Mouse (Mus musculus): ENCODE measurements around the gene Psma6. TPM values are rescaled to one million over a fixed set of nuclear protein-coding genes. Genes with fewer than 3 reads are reported as not detected.

Gene Psma6
- polyA plus RNA-seq, 1 experiment, result 312 TPM

DNA sequence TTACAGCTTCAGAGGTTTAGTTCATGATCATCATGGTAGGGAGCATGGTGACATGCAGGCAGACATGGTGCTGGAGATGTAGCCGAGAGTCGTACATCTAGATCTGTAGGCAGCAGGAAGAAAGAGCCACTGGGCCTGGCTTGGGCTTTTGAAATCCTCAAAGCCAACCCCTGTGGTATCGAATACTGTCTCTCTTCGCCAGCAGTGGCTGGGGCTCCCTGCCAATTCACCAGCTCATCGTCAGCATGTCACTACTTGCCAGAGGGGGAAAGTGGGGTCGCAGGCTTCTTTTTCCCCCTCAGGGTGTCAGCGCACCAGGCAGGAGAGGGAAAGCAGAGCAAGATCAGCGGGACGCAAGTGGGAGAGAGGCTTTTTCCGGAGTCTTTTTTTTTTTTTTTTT, 71.2 kb downstream of the Psma6 start:
- no peak for TF ChIP-seq CEBPB (IDR thresholded peaks at IDR 0.05; ENCODE audit: low read depth)
- TF ChIP-seq MYOD1 (IDR thresholded peaks at IDR 0.05; ENCODE audit: control insufficient read depth, insufficient read length, low read depth), result no peak
- TF ChIP-seq USF1 (IDR thresholded peaks at IDR 0.05; ENCODE audit: low read depth), result no peak
- TF ChIP-seq FOSL1 (IDR thresholded peaks at IDR 0.05; ENCODE audit: insufficient read depth, low read length, poor library complexity, severe bottlenecking), result no peak
- TF ChIP-seq MYOG (IDR thresholded peaks at IDR 0.05; ENCODE audit: control insufficient read depth, extremely low read depth, insufficient read length), result no peak
- TF ChIP-seq MAX (IDR thresholded peaks at IDR 0.05), result no peak
- no peak for TF ChIP-seq CTCF (IDR thresholded peaks at IDR 0.05; ENCODE audit: control insufficient read depth, insufficient read depth, insufficient read length)
- Histone ChIP-seq H3ac (ENCODE audit: control insufficient read depth, insufficient read length, low read depth) (no peak overlapping the region), H3K79me2 (ENCODE audit: control insufficient read depth, insufficient read depth) (no peaks in the 10 kb centered on the region), H3K79me3 (ENCODE audit: low read depth) (no peaks in the 10 kb centered on the region), H3K27me3 (ENCODE audit: control insufficient read depth, insufficient read depth, insufficient read length) (no peaks in the 10 kb centered on the region), H3K4me3 (ENCODE audit: insufficient read depth, poor library complexity, severe bottlenecking) (no peak overlapping the region), H3K36me3 (ENCODE audit: control insufficient read depth, insufficient read depth) (no peaks in the 10 kb centered on the region)

DNA sequence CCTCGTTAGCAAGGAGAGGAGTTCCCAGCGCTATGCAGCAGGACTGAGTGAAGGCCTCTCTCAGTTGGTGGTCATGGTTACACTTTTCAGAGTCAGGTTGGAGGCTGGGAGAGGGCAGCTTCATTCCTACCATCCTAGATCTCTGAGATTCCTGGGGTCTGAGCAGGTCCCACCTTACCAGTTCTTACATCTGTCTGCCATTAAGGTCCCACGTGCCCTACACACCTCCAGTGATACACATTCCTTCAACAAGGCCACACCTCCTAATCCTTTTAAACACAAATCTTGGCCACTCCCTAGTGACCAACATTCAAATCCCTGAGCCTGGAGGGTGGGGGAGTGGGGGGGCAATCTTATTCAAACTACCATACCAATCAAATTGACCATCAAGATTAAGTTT, 72.1 kb downstream of the Psma6 start:
- no peaks in the 10 kb centered on the region for H3K27me3 ChIP-seq (ENCODE audit: control insufficient read depth, insufficient read depth, insufficient read length)
- H3ac ChIP-seq (ENCODE audit: control insufficient read depth, insufficient read length, low read depth), result no peak overlapping the region
- H3K4me3 ChIP-seq (ENCODE audit: insufficient read depth, poor library complexity, severe bottlenecking), result no peak overlapping the region
- H3K79me2 ChIP-seq (ENCODE audit: control insufficient read depth, insufficient read depth), result no peaks in the 10 kb centered on the region
- no peaks in the 10 kb centered on the region for H3K36me3 ChIP-seq (ENCODE audit: control insufficient read depth, insufficient read depth)
- no peaks in the 10 kb centered on the region for H3K79me3 ChIP-seq (ENCODE audit: low read depth)
- TF ChIP-seq CTCF (IDR thresholded peaks at IDR 0.05; ENCODE audit: control insufficient read depth, insufficient read depth, insufficient read length) (no peak), USF1 (IDR thresholded peaks at IDR 0.05; ENCODE audit: low read depth) (no peak), MYOG (IDR thresholded peaks at IDR 0.05; ENCODE audit: control insufficient read depth, extremely low read depth, insufficient read length) (no peak), MYOD1 (IDR thresholded peaks at IDR 0.05; ENCODE audit: control insufficient read depth, insufficient read length, low read depth) (no peak), MAX (IDR thresholded peaks at IDR 0.05) (no peak), FOSL1 (IDR thresholded peaks at IDR 0.05; ENCODE audit: insufficient read depth, low read length, poor library complexity, severe bottlenecking) (no peak), CEBPB (IDR thresholded peaks at IDR 0.05; ENCODE audit: low read depth) (no peak)

DNA sequence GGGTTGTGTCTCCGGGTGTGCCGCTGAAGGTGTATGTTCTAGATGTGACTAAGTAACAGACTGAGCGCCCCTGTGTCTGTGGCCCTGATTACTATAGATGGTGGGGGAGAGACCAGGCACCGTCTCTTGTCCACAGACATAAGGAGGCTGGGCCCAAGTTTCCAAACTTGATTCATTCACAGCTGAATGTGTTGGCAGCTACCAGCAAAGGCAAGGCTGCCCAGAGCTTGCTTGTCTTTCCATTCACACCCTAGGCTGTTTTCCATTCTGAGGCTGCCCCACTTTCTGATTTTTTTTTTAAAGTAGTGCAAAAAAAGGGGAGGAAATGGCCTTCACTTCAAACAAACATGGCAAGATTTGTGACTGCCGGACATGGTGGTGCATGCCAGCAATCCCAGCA, 72.9 kb downstream of the Psma6 start:
- Histone ChIP-seq H3K36me3 (ENCODE audit: control insufficient read depth, insufficient read depth) (no peaks in the 10 kb centered on the region), H3K4me3 (ENCODE audit: insufficient read depth, poor library complexity, severe bottlenecking) (no peak overlapping the region), H3K79me2 (ENCODE audit: control insufficient read depth, insufficient read depth) (no peaks in the 10 kb centered on the region), H3K27me3 (ENCODE audit: control insufficient read depth, insufficient read depth, insufficient read length) (no peaks in the 10 kb centered on the region), H3ac (ENCODE audit: control insufficient read depth, insufficient read length, low read depth) (no peak overlapping the region), H3K79me3 (ENCODE audit: low read depth) (no peaks in the 10 kb centered on the region)
- TF ChIP-seq USF1 (IDR thresholded peaks at IDR 0.05; ENCODE audit: low read depth) (no peak), CTCF (IDR thresholded peaks at IDR 0.05; ENCODE audit: control insufficient read depth, insufficient read depth, insufficient read length) (no peak), MYOG (IDR thresholded peaks at IDR 0.05; ENCODE audit: control insufficient read depth, extremely low read depth, insufficient read length) (no peak), MYOD1 (IDR thresholded peaks at IDR 0.05; ENCODE audit: control insufficient read depth, insufficient read length, low read depth) (no peak), CEBPB (IDR thresholded peaks at IDR 0.05; ENCODE audit: low read depth) (no peak), MAX (IDR thresholded peaks at IDR 0.05) (no peak), FOSL1 (IDR thresholded peaks at IDR 0.05; ENCODE audit: insufficient read depth, low read length, poor library complexity, severe bottlenecking) (no peak)

DNA sequence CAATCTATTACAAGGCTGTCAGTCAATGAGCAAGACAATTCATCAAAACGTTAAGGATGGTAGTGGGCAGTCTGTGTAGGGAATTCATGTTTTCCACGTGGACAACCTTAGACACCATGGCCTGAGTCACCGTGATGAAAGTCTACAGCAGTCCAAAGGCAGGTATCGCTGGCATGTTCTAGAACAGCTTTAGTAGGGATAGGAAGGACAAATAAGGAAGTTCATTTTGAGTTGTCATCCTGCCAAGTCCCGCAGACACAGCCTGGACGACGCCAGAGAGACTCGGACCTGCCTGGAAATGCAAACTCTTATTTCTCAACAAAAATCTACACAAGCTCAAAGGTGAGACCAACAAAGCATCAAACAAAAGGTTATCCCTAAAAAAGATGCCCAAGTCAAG, 75.7 kb downstream of the Psma6 start:
- H3K27me3 ChIP-seq (ENCODE audit: control insufficient read depth, insufficient read depth, insufficient read length), result no peaks in the 10 kb centered on the region
- H3K79me3 ChIP-seq (ENCODE audit: low read depth), result no peaks in the 10 kb centered on the region
- H3K79me2 ChIP-seq (ENCODE audit: control insufficient read depth, insufficient read depth), result no peaks in the 10 kb centered on the region
- no peaks in the 10 kb centered on the region for H3K36me3 ChIP-seq (ENCODE audit: control insufficient read depth, insufficient read depth)
- H3K4me3 ChIP-seq (ENCODE audit: insufficient read depth, poor library complexity, severe bottlenecking), result no peak overlapping the region
- H3ac ChIP-seq (ENCODE audit: control insufficient read depth, insufficient read length, low read depth), result no peak overlapping the region
- TF ChIP-seq MYOD1 (IDR thresholded peaks at IDR 0.05; ENCODE audit: control insufficient read depth, insufficient read length, low read depth), result no peak
- no peak for TF ChIP-seq MAX (IDR thresholded peaks at IDR 0.05)
- TF ChIP-seq USF1 (IDR thresholded peaks at IDR 0.05; ENCODE audit: low read depth), result no peak
- no peak for TF ChIP-seq CTCF (IDR thresholded peaks at IDR 0.05; ENCODE audit: control insufficient read depth, insufficient read depth, insufficient read length)
- TF ChIP-seq CEBPB (IDR thresholded peaks at IDR 0.05; ENCODE audit: low read depth), result no peak
- no peak for TF ChIP-seq FOSL1 (IDR thresholded peaks at IDR 0.05; ENCODE audit: insufficient read depth, low read length, poor library complexity, severe bottlenecking)
- TF ChIP-seq MYOG (IDR thresholded peaks at IDR 0.05; ENCODE audit: control insufficient read depth, extremely low read depth, insufficient read length), result no peak

DNA sequence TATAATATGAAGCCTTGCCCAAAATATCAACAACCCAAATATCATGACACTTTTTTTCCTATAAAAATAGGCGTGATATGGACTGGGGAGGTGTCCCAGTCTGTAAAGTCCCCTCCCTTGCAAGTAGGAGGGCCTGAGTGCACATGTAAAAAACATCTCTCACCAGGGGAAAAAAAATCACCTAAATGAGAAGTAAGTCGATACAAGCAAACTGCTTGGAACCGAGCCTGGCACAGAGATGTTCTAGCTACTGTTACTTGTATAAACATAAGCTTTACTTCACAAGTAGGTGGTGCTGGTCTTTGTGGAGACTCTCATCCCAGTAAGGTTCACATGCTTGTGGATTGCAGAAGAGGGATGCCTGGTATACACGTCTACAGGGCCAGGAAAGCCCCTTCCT, 76.9 kb downstream of the Psma6 start:
- no peaks in the 10 kb centered on the region for H3K79me2 ChIP-seq (ENCODE audit: control insufficient read depth, insufficient read depth)
- no peaks in the 10 kb centered on the region for H3K36me3 ChIP-seq (ENCODE audit: control insufficient read depth, insufficient read depth)
- H3ac ChIP-seq (ENCODE audit: control insufficient read depth, insufficient read length, low read depth), result no peak overlapping the region
- TF ChIP-seq MAX (IDR thresholded peaks at IDR 0.05) (no peak), CTCF (IDR thresholded peaks at IDR 0.05; ENCODE audit: control insufficient read depth, insufficient read depth, insufficient read length) (no peak), CEBPB (IDR thresholded peaks at IDR 0.05; ENCODE audit: low read depth) (no peak), USF1 (IDR thresholded peaks at IDR 0.05; ENCODE audit: low read depth) (no peak), MYOD1 (IDR thresholded peaks at IDR 0.05; ENCODE audit: control insufficient read depth, insufficient read length, low read depth) (no peak), FOSL1 (IDR thresholded peaks at IDR 0.05; ENCODE audit: insufficient read depth, low read length, poor library complexity, severe bottlenecking) (no peak), MYOG (IDR thresholded peaks at IDR 0.05; ENCODE audit: control insufficient read depth, extremely low read depth, insufficient read length) (no peak)
- no peaks in the 10 kb centered on the region for H3K27me3 ChIP-seq (ENCODE audit: control insufficient read depth, insufficient read depth, insufficient read length)
- no peaks in the 10 kb centered on the region for H3K79me3 ChIP-seq (ENCODE audit: low read depth)
- H3K4me3 ChIP-seq (ENCODE audit: insufficient read depth, poor library complexity, severe bottlenecking), result no peak overlapping the region

DNA sequence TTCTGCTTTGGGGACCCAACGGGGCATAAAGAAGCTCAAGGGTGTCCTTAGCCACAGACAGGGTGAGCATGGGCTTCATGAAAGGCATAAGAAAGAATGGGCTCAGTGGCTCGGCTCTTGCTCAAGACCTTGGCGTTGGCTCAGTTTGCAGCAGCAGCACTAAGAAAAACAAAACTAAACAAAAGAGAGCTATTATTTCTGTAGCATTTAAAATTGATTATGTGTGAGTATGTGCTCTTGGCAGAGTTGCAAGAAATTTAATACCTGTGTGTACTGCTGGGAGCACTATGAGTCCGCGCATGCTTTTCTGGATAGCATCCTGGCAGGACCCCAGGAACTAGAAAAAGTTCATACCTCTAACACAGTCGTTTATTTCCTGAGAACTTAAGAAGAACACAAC, 77.7 kb downstream of the Psma6 start:
- no peak overlapping the region for H3K4me3 ChIP-seq (ENCODE audit: insufficient read depth, poor library complexity, severe bottlenecking)
- H3K27me3 ChIP-seq (ENCODE audit: control insufficient read depth, insufficient read depth, insufficient read length), result no peaks in the 10 kb centered on the region
- H3ac ChIP-seq (ENCODE audit: control insufficient read depth, insufficient read length, low read depth), result no peak overlapping the region
- H3K79me3 ChIP-seq (ENCODE audit: low read depth), result no peaks in the 10 kb centered on the region
- H3K79me2 ChIP-seq (ENCODE audit: control insufficient read depth, insufficient read depth), result no peaks in the 10 kb centered on the region
- TF ChIP-seq MYOD1 (IDR thresholded peaks at IDR 0.05; ENCODE audit: control insufficient read depth, insufficient read length, low read depth) (no peak), CEBPB (IDR thresholded peaks at IDR 0.05; ENCODE audit: low read depth) (peak; percentile 7)
- H3K36me3 ChIP-seq (ENCODE audit: control insufficient read depth, insufficient read depth), result no peaks in the 10 kb centered on the region

Measured in C2C12 (cell line).